Mouse (Mus musculus) neural tube, embryonic 15.5 days (tissue): Measurements from ENCODE around the gene Cep170b. TPM values are rescaled to one million over a fixed set of nuclear protein-coding genes. Genes with fewer than 3 reads are reported as not detected.

Experiments used
- ATAC-seq: fragments of 200-750 bp; cut with Nextera tagmentation; 2 replicates; pipeline ENCODE4 v1.8.0; 2017; ENCODE audit warnings: mild to moderate bottlenecking, moderate TSS enrichment, moderate library complexity; ENCODE audit not compliant: low FRiP score
- H3K27ac ChIP-seq: fragments of 300-500 bp; sonication (generic); replicated peaks from 2 replicates; pipeline ENCODE4 v1.5.1; 2015; ENCODE audit warnings: mild to moderate bottlenecking, inconsistent platforms
- H3K27me3 ChIP-seq: fragments of 300-500 bp; sonication (generic); replicated peaks from 2 replicates; pipeline ENCODE4 v1.6.1; 2015; ENCODE audit warnings: inconsistent platforms
- H3K36me3 ChIP-seq: fragments of 300-500 bp; sonication (generic); 2 replicates; pipeline ENCODE4 v1.6.1; 2015; ENCODE audit warnings: inconsistent platforms
- H3K4me1 ChIP-seq: fragments of 300-500 bp; sonication (generic); 2 replicates; pipeline ENCODE4 v1.6.1; 2015; ENCODE audit warnings: inconsistent platforms
- H3K4me2 ChIP-seq: fragments of 300-500 bp; sonication (generic); 2 replicates; pipeline ENCODE4 v1.6.1; 2015; ENCODE audit warnings: inconsistent platforms, mild to moderate bottlenecking, moderate library complexity
- H3K4me3 ChIP-seq: fragments of 300-500 bp; sonication (generic); replicated peaks from 2 replicates; pipeline ENCODE4 v1.5.1; 2015; ENCODE audit warnings: mild to moderate bottlenecking, inconsistent platforms
- H3K9ac ChIP-seq: fragments of 300-500 bp; sonication (generic); replicated peaks from 2 replicates; pipeline ENCODE4 v1.6.1; 2015; ENCODE audit warnings: mild to moderate bottlenecking, inconsistent platforms
- H3K9me3 ChIP-seq: fragments of 300-500 bp; sonication (generic); replicated peaks from 2 replicates; pipeline ENCODE4 v1.6.1; 2016; ENCODE audit warnings: inconsistent platforms
- WGBS: fragments of 180-500 bp; shearing (Covaris S2); methylation state at CpG from one replicate; pipeline ENCODE4 v1.1.7; 2015; ENCODE audit warnings: mixed read lengths; 5-methylcytosine and 5-hydroxymethylcytosine counted together
- polyA plus RNA-seq: library from polyadenylated mRNA; unstranded; fragments of >200 nt; fragmentation: Nextera tagmentation; extraction: Ambion mirVana; gene quantifications from 2 replicates; pipeline ENCODE4 v1.2.1, GENCODE M21; 2015

Cep170b gene
- polyA plus RNA-seq, 1 experiment from 2014 or later: 43.3 TPM

- 59% methylated on average over 25 of the region's 25 CpGs for WGBS
- H3K9ac ChIP-seq: no peak overlapping the region; the same call in 1 of the 2 replicates
Observed at GRCm38 (mm10) chr12:112743168-112743975, 23.1 kb downstream of the Cep170b start.

DNA sequence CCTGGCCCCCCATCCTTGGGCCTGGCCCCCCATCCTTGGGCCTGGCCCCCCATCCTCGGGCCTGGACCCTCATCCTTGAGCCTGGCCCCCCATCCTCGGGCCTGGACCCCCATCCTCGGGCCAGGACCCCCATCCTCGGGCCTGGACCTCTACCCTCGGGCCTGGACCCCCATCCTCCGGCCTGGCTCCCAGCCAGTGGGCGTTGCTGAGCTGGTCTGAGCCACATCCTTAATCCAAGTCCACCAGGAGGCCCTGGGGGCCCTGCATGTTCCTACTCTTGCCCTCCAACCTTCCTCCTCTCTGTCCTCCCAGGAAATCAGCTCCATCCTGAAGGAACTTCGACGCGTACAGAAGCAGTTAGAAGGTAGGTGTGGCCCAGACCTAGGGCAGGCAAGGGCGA, 24.0 kb downstream of the Cep170b start:
- Histone ChIP-seq H3K4me3 (no peak overlapping the region), H3K27ac (no peak overlapping the region), H3K9me3 (no peaks in the 10 kb centered on the region), H3K4me1 (peaks cover 22% of the 10 kb centered on the region), H3K36me3 (peaks cover 39% of the 10 kb centered on the region), H3K9ac (0 out of 2 replicates have a peak overlapping the region, but pooled peaks have one; percentile 10), H3K4me2 (no peak overlapping the region), H3K27me3 (no peaks in the 10 kb centered on the region)
- ATAC-seq: no peak
- WGBS: 89% methylated on average over 11 of the region's 11 CpGs

More at GRCm38 (mm10) chr12:112743168-112743975, 23.1 kb downstream of the Cep170b start:
- ATAC-seq: peak; percentile 53; the same call in 1 of the 2 replicates
- no peaks in the 10 kb centered on the region for H3K9me3 ChIP-seq
- peaks cover 22% of the 10 kb centered on the region for H3K4me1 ChIP-seq
- no peak overlapping the region for H3K4me2 ChIP-seq
- H3K4me3 ChIP-seq: no peak overlapping the region
- H3K36me3 ChIP-seq: peaks cover 47% of the 10 kb centered on the region
- peak overlapping the region; percentile 56 for H3K27ac ChIP-seq
- H3K27me3 ChIP-seq: no peaks in the 10 kb centered on the region

DNA sequence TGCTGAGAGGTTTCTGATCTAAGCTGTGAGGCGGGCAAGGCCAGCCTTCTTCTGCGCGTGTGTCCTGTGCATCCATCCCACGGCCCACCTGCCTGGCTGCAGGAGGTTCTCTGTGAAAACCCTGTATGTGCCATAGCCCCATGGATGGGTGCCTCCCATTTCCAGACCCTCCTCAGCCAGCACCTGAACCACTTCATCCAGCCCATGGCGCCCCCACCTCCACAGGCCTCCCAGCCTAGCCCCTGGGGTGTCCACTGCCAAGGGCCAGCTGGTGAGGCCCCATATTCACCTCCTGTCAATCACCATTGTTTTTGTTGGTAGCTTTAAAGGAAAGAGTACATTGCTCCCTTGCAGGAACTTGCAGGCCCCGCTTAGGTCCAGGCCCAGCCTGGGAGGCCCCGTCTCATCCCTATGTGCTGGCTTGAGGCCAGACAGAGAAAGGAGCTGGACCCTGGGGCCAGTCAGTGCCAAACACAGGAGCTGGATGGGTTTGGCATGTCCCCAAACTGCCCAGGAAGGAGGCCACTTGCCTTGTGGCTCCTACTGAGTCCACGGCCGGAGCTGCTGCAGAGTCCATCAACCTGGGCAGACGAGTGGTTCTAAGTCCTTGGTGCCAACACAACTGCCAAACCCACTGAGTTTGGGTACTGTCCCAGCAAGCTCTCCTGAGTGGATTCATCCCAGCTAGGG, 24.8 kb downstream of the Cep170b start:
- no peak overlapping the region for H3K27ac ChIP-seq
- 75% methylated on average over 10 of the region's 10 CpGs for WGBS
- no peak overlapping the region for H3K4me3 ChIP-seq
- H3K27me3 ChIP-seq: no peaks in the 10 kb centered on the region
- no peak overlapping the region for H3K9ac ChIP-seq
- no peak for ATAC-seq
- H3K4me1 ChIP-seq: peaks cover 26% of the 10 kb centered on the region
- H3K36me3 ChIP-seq: peaks cover 31% of the 10 kb centered on the region
- no peak overlapping the region for H3K4me2 ChIP-seq
- H3K9me3 ChIP-seq: no peaks in the 10 kb centered on the region

GRCm38 (mm10) chr12:112745716-112746115, 25.5 kb downstream of the Cep170b start:
- WGBS: 89% methylated on average over 10 of the region's 10 CpGs
- Histone ChIP-seq H3K9ac (no peak overlapping the region), H3K36me3 (peaks cover 27% of the 10 kb centered on the region), H3K9me3 (no peaks in the 10 kb centered on the region), H3K4me1 (peaks cover 32% of the 10 kb centered on the region), H3K27ac (no peak overlapping the region), H3K4me2 (no peak overlapping the region), H3K4me3 (no peak overlapping the region), H3K27me3 (no peaks in the 10 kb centered on the region)
- no peak for ATAC-seq

DNA sequence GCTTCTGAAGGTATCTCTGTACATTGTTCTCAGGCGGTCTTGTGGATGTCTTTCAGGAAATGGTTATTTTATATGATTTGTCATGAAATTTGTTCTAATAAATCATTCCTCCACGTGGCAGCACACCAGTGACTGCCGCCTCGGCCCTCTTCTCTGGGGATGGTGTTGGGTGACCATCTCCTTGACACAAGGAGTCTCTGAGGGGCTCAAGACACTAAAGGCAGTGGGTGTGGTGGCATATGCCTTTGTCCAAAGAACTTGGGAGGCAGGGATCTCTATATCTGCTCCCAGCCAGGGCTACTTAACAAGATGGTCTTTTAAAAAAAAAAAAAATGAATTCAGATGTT, 26.2 kb downstream of the Cep170b start:
- no peaks in the 10 kb centered on the region for H3K9me3 ChIP-seq
- peaks cover 36% of the 10 kb centered on the region for H3K4me1 ChIP-seq
- peaks cover 25% of the 10 kb centered on the region for H3K36me3 ChIP-seq
- peak; percentile 4; the same call in 1 of the 2 replicates for ATAC-seq
- H3K9ac ChIP-seq: no peak overlapping the region
- H3K27me3 ChIP-seq: no peaks in the 10 kb centered on the region
- 67% methylated on average over 4 of the region's 4 CpGs for WGBS
- peak overlapping the region; percentile 88; the same call in 1 of the 2 replicates for H3K27ac ChIP-seq
- no peak overlapping the region for H3K4me2 ChIP-seq
- H3K4me3 ChIP-seq: no peak overlapping the region

DNA sequence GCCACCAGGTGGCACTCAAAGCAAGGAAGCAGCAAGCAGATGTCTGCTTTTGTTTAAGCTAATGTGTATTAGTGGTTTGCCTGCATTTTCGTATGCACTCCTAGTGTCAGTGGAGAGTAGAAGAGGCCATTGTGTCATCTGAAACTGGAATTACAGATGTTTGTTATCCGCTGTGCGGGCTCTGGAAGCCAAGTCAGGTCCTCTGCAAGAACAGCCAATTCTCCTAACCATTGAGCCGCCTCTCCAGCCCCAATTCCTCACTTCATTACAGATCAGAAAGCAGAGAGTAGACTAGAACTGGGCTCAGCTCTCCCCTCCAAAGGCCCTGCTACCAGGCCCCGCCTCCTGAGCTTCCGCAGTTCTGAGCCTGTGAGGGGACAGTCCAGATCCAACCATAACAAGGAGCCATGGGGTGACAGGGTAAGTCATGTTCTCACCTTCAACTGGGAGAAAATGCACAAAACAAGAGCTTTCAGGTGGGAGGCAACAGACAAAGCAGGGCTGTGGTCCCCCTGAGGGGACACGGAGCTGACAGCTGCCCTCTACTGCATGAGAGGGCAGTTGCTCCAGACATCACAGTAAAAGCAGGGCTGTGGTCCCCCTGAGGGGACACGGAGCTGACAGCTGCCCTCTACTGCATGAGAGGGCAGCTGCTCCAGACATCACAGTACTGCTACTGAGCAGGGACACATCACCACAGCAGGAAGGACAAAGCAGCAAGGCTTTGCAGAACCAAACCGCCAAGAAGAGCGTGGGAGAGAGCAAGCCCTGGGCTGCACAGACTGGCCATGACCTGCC, 26.8 kb downstream of the Cep170b start:
- H3K4me3 ChIP-seq: no peak overlapping the region
- peak overlapping the region; percentile 23 for H3K4me2 ChIP-seq
- H3K36me3 ChIP-seq: peaks cover 25% of the 10 kb centered on the region
- H3K9ac ChIP-seq: peak overlapping the region; percentile 31; the same call in 1 of the 2 replicates
- H3K27me3 ChIP-seq: no peaks in the 10 kb centered on the region
- peaks cover 36% of the 10 kb centered on the region for H3K4me1 ChIP-seq
- WGBS: 21% methylated on average over 10 of the region's 10 CpGs
- peak; percentile 48 for ATAC-seq
- H3K9me3 ChIP-seq: no peaks in the 10 kb centered on the region
- H3K27ac ChIP-seq: peak overlapping the region; percentile 88

DNA sequence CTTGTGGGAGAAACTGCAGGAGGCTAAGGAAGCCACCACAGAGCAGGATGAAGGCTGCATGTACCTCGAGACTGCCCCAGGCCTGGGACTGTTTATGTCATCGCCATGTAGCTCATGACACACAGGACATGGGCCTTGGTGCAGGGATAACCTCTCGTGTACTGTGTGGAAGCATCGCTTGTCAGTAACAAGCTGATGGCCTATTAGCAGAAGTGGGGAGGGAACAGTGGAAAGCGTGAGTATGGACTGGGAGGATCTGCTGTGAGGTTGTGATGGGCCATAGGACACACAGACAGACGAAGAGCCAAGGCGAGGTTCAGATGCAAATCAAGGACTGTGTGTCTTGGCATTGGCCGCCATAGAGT, 27.3 kb downstream of the Cep170b start:
- H3K27ac ChIP-seq: peak overlapping the region; percentile 88
- peak overlapping the region; percentile 23 for H3K4me2 ChIP-seq
- H3K36me3 ChIP-seq: peaks cover 22% of the 10 kb centered on the region
- H3K4me3 ChIP-seq: no peak overlapping the region
- H3K9ac ChIP-seq: peak overlapping the region; percentile 31; the same call in 1 of the 2 replicates
- WGBS: 81% methylated on average over 8 of the region's 8 CpGs
- H3K27me3 ChIP-seq: no peaks in the 10 kb centered on the region
- H3K9me3 ChIP-seq: no peaks in the 10 kb centered on the region
- 0 out of 2 replicates have a peak, but pooled peaks have one; percentile 1 for ATAC-seq
- peaks cover 34% of the 10 kb centered on the region for H3K4me1 ChIP-seq

GRCm38 (mm10) chr12:112750976-112751375, 30.7 kb downstream of the Cep170b start:
- no peaks in the 10 kb centered on the region for H3K36me3 ChIP-seq
- H3K9me3 ChIP-seq: no peaks in the 10 kb centered on the region
- no peak overlapping the region for H3K9ac ChIP-seq
- no peak overlapping the region for H3K4me2 ChIP-seq
- no peak overlapping the region; the same call in 1 of the 2 replicates for H3K27ac ChIP-seq
- no peaks in the 10 kb centered on the region for H3K27me3 ChIP-seq
- H3K4me1 ChIP-seq: peaks cover 25% of the 10 kb centered on the region
- no peak overlapping the region for H3K4me3 ChIP-seq
- WGBS: 83% methylated on average over 12 of the region's 12 CpGs
- no peak for ATAC-seq

DNA sequence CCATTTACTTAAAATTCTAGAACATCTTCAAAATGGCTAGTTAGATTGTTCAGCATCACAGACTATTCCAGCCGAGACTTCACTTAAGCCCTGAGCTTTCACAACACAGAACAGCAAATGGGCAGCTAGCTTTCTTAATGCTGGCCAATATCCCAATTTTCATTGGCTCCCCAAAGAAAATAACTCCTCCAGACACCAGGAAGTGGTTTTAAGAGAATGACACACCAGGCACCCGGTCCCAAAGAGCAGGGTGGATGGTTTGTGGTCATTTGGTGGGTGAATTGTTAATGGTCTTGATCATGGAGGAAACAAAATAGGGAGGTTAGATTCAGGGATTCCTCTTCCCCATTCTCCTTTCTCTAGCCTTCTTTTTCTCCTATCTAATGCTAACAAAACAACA, 32.1 kb downstream of the Cep170b start:
- no peaks in the 10 kb centered on the region for H3K9me3 ChIP-seq
- no peak overlapping the region for H3K9ac ChIP-seq
- H3K27me3 ChIP-seq: 0 out of 2 replicates have a peak, but pooled peaks cover under 1% of the 10 kb centered on the region
- no peak overlapping the region for H3K27ac ChIP-seq
- ATAC-seq: no peak
- H3K36me3 ChIP-seq: no peaks in the 10 kb centered on the region
- no peak overlapping the region for H3K4me3 ChIP-seq
- 61% methylated on average over 2 of the region's 2 CpGs for WGBS
- H3K4me2 ChIP-seq: no peak overlapping the region
- H3K4me1 ChIP-seq: peaks cover 16% of the 10 kb centered on the region

GRCm38 (mm10) chr12:112755900-112756299, 35.6 kb downstream of the Cep170b start:
- ATAC-seq: no peak
- WGBS: 86% methylated on average over 4 of the region's 4 CpGs

GRCm38 (mm10) chr12:112757896-112758295, 37.6 kb downstream of the Cep170b start:
- no peak for ATAC-seq

More at GRCm38 (mm10) chr12:112755900-112756299, 35.6 kb downstream of the Cep170b start:
- Histone ChIP-seq H3K9ac (no peak overlapping the region), H3K27ac (no peak overlapping the region), H3K4me2 (no peak overlapping the region), H3K4me1 (0 out of 2 replicates have a peak, but pooled peaks cover 3% of the 10 kb centered on the region), H3K27me3 (0 out of 2 replicates have a peak, but pooled peaks cover 2% of the 10 kb centered on the region), H3K36me3 (no peaks in the 10 kb centered on the region), H3K4me3 (no peak overlapping the region), H3K9me3 (no peaks in the 10 kb centered on the region)

More at GRCm38 (mm10) chr12:112757896-112758295, 37.6 kb downstream of the Cep170b start:
- no peak overlapping the region for H3K27ac ChIP-seq
- H3K4me3 ChIP-seq: no peak overlapping the region
- 0 out of 2 replicates have a peak, but pooled peaks cover 2% of the 10 kb centered on the region for H3K27me3 ChIP-seq
- H3K4me1 ChIP-seq: no peaks in the 10 kb centered on the region
- no peak overlapping the region for H3K9ac ChIP-seq
- no peak overlapping the region for H3K4me2 ChIP-seq
- H3K9me3 ChIP-seq: no peaks in the 10 kb centered on the region
- WGBS: 96% methylated on average over 5 of the region's 5 CpGs
- H3K36me3 ChIP-seq: no peaks in the 10 kb centered on the region
